Mouse (Mus musculus): ENCODE measurements around the gene Casp7. TPM values are rescaled to one million over a fixed set of nuclear protein-coding genes. Genes with fewer than 3 reads are reported as not detected.
A peak's percentile ranks its signal among the peaks of the same experiment; 100 is the strongest.

Gene Casp7
- polyA plus RNA-seq, 1 experiment from 2014 or later: 19.6 TPM

DNA sequence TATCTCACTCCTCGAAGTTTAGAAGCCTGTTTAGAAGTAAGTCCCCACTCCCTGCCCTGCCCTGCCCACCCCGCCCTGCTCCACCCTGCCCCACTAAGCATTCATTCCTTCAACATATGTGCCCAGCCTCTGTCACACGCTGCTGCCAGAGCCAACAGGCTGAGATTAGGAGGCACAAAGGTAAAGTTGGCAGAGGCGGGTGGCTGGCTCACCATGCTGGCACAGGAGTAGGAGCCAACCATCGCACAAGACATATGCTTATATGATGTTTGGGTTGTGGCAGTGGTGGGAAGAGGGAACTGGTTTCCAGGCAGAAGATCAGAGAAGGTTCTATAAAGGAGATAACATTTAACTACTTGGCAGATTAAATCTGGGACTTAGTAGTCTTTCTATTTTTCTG is 80.3 kb downstream of the Casp7 start:
- Histone ChIP-seq H3K27ac (ENCODE audit: low read depth, low read length) (no peak overlapping the region), H3K4me1 (replicated peaks; ENCODE audit: control insufficient read depth, insufficient read depth, low read length) (0 out of 2 replicates have a peak, but pooled peaks cover 2% of the 10 kb centered on the region), H3K27me3 (ENCODE audit: control insufficient read depth, insufficient read depth, low read length) (no peaks in the 10 kb centered on the region), H3K36me3 (ENCODE audit: control insufficient read depth, insufficient read depth, low read length) (no peaks in the 10 kb centered on the region), H3K4me3 (ENCODE audit: low read depth, low read length) (no peak overlapping the region), H3K9ac (ENCODE audit: low read length) (no peak overlapping the region), H3K4me2 (ENCODE audit: low read depth, low read length, severe bottlenecking) (no peak overlapping the region), H3K9me3 (ENCODE audit: control insufficient read depth, low read length) (no peaks in the 10 kb centered on the region)
- no peak for ATAC-seq (replicated peaks; ENCODE audit: low FRiP score)
- no peak for DNase-seq (ENCODE audit: low spot score)
- 83% methylated on average over 5 of the region's 5 CpGs for WGBS

DNA sequence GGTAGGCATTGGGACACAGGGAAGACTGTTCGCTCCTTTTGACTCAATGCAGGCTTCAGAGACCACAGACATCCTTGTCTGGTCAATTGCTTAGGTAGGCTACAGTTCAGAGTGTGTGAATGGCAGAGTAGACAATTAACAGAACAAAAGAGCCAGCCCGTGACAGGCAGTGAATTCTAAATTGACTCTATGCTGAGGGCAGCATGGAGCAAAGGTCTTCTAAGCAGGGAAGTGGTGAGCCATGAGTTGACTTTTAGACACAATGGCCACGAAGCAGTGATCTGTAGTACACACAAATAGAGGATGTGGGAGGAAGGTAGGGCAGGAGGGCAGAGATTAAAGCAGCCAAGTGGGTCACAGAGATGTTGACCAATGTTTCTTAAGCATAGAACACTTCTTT is 80.9 kb downstream of the Casp7 start:
- Histone ChIP-seq H3K36me3 (ENCODE audit: control insufficient read depth, insufficient read depth, low read length) (no peaks in the 10 kb centered on the region), H3K4me3 (ENCODE audit: low read depth, low read length) (no peak overlapping the region), H3K9me3 (ENCODE audit: control insufficient read depth, low read length) (no peaks in the 10 kb centered on the region), H3K27ac (ENCODE audit: low read depth, low read length) (no peak overlapping the region), H3K4me2 (ENCODE audit: low read depth, low read length, severe bottlenecking) (no peak overlapping the region), H3K27me3 (ENCODE audit: control insufficient read depth, insufficient read depth, low read length) (no peaks in the 10 kb centered on the region), H3K4me1 (replicated peaks; ENCODE audit: control insufficient read depth, insufficient read depth, low read length) (0 out of 2 replicates have a peak, but pooled peaks cover 2% of the 10 kb centered on the region), H3K9ac (ENCODE audit: low read length) (no peak overlapping the region)
- WGBS: 43% methylated on average over 3 of the region's 3 CpGs
- DNase-seq (ENCODE audit: low spot score) (no peak), ATAC-seq (replicated peaks; ENCODE audit: low FRiP score) (no peak)

DNA sequence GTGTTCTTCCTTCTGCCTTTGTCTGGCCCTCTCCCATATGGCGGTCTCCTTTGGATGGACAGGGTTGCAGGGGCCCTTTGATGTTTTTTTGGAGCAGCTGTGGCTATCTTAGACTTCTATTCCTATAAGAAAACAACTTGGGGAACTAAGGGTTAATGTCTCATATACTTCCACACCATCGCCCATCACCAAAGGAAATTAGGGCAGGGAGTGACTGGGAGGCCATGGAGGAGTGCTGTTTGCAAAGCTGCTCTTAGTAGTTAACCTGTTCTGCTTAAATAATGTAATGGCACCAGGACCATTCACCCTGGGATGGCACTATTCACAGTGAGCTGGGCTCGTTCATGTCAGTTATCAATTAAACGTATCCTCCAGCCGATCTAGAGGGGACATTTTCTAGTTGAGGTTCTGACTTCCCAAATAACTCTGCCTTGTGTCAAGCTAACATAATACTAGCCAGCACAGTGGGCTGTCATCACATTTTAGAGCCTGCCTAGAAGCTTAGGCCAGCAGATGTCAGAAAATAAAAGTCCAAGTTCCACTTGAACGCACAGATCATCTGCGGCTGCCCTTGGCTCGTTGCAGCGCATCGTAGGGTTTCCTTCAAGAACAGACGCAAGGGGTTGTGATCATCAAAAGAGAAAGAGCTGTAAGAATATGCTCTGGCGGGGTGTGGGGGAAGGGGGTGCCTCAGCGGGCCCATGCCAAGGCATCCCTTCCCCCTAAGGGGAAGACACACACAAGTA is 87.9 kb downstream of the Casp7 start:
- 0 out of 2 replicates have a peak overlapping the region, but pooled peaks have one; percentile 11 for H3K4me2 ChIP-seq (ENCODE audit: low read depth, low read length, severe bottlenecking)
- no peak for ATAC-seq (replicated peaks; ENCODE audit: low FRiP score)

DNA sequence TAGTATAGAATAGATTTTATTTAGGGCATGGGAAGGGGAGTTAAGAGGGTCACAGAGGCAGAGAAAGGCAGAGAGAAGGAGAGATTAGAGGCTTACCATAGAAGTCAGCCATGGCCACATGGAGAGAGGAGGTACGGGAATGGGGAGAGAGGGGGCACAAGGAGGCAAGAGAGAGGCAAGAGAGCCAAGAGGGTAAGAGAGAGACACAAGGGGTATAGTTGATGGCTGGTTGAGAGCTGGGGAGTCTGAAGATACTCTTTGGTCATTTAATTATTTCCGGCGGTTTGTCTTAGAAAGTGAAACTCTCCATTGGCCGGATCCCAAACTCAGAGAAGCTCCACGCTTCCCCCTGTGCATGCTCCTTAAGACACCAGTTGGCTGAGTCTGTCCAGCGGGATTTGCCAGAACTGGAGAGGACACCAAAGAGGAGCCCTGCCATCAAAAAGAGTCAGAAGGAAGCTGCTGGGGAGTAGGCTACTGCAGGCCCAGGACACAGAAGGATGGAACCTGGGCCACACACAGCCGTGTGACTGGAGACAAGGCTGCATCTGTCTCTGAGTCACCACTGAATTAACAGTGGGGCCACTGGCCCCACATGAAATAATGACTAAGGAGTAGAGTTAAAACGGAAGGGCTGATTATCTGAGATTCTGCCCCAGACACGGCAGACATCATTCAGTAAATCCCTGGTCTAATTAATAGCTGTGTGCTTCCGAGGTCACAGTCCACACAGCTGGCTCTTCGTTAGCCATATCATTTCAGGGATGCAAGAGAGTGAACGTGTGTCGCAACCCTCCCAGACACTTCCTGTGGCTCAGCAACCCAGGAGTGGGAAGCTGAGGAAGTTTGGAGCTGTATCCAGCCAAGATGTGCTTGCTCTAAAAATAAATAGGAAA is 88.7 kb downstream of the Casp7 start:
- DNase-seq (ENCODE audit: low spot score) (no peak), ATAC-seq (replicated peaks; ENCODE audit: low FRiP score) (no peak)
- Histone ChIP-seq H3K36me3 (ENCODE audit: control insufficient read depth, insufficient read depth, low read length) (no peaks in the 10 kb centered on the region), H3K4me2 (ENCODE audit: low read depth, low read length, severe bottlenecking) (0 out of 2 replicates have a peak overlapping the region, but pooled peaks have one; percentile 11), H3K4me1 (replicated peaks; ENCODE audit: control insufficient read depth, insufficient read depth, low read length) (peaks cover 19% of the 10 kb centered on the region), H3K4me3 (ENCODE audit: low read depth, low read length) (no peak overlapping the region), H3K27me3 (ENCODE audit: control insufficient read depth, insufficient read depth, low read length) (no peaks in the 10 kb centered on the region), H3K27ac (ENCODE audit: low read depth, low read length) (no peak overlapping the region), H3K9me3 (ENCODE audit: control insufficient read depth, low read length) (no peaks in the 10 kb centered on the region), H3K9ac (ENCODE audit: low read length) (no peak overlapping the region)
- WGBS: 38% methylated on average over 13 of the region's 13 CpGs

More for the DNA sequence above, 87.9 kb downstream of the Casp7 start:
- no peak for DNase-seq (ENCODE audit: low spot score)
- Histone ChIP-seq H3K4me1 (replicated peaks; ENCODE audit: control insufficient read depth, insufficient read depth, low read length) (peaks cover 19% of the 10 kb centered on the region), H3K9ac (ENCODE audit: low read length) (no peak overlapping the region), H3K27me3 (ENCODE audit: control insufficient read depth, insufficient read depth, low read length) (no peaks in the 10 kb centered on the region), H3K36me3 (ENCODE audit: control insufficient read depth, insufficient read depth, low read length) (no peaks in the 10 kb centered on the region), H3K27ac (ENCODE audit: low read depth, low read length) (no peak overlapping the region), H3K9me3 (ENCODE audit: control insufficient read depth, low read length) (no peaks in the 10 kb centered on the region), H3K4me3 (ENCODE audit: low read depth, low read length) (no peak overlapping the region)
- WGBS: 41% methylated on average over 13 of the region's 13 CpGs

DNA sequence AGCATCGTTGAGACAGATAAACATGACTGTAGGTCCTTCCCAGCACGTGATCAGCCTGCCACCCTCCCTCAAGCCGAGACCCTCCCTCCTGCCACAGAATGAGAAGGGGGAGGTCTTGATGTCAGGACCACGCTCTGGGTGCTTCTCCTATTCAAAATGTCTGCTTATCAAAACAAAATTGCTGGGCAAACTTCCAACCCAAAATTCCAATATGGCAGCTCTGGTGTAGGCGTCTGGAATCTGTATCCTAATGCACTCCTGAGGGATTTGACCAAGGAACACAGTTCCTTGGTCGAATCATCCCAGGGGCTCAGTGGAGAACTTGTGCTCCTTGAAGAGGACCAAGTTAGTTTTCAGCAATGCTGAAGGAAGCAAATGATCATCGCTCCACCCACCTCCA is 90.0 kb downstream of the Casp7 start:
- no peak for DNase-seq (ENCODE audit: low spot score)
- H3K9ac ChIP-seq (ENCODE audit: low read length): no peak overlapping the region

DNA sequence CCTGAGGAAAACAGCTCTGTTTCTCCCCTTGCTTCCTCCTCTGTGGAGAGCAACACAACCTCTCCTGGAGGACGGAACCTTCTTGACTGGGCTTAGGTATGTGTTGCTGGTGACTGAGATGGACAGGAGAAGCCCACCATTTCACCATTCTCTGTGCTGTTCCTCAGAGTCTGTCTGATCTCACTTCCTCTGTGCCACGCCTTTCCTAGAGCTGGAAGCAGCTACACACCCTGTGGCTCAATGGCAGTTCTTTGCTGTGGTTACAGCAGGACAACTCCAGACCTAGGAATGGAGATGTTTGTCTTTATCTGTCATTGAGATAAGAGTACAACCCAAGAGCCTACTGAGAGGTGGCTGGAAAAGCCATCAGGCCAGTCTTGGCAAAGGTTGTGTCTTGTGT is 90.4 kb downstream of the Casp7 start:
- WGBS: 96% methylated on average over 2 of the region's 2 CpGs
- ATAC-seq (replicated peaks; ENCODE audit: low FRiP score) (no peak), DNase-seq (ENCODE audit: low spot score) (no peak)
- H3K4me3 ChIP-seq (ENCODE audit: low read depth, low read length): no peak overlapping the region
- H3K9ac ChIP-seq (ENCODE audit: low read length): no peak overlapping the region
- H3K36me3 ChIP-seq (ENCODE audit: control insufficient read depth, insufficient read depth, low read length): no peaks in the 10 kb centered on the region
- H3K4me1 ChIP-seq (replicated peaks; ENCODE audit: control insufficient read depth, insufficient read depth, low read length): peaks cover 19% of the 10 kb centered on the region
- no peaks in the 10 kb centered on the region for H3K27me3 ChIP-seq (ENCODE audit: control insufficient read depth, insufficient read depth, low read length)
- H3K27ac ChIP-seq (ENCODE audit: low read depth, low read length): no peak overlapping the region
- no peak overlapping the region for H3K4me2 ChIP-seq (ENCODE audit: low read depth, low read length, severe bottlenecking)
- H3K9me3 ChIP-seq (ENCODE audit: control insufficient read depth, low read length): no peaks in the 10 kb centered on the region

More for the DNA sequence above, 90.0 kb downstream of the Casp7 start:
- Histone ChIP-seq H3K27ac (ENCODE audit: low read depth, low read length) (no peak overlapping the region), H3K4me3 (ENCODE audit: low read depth, low read length) (no peak overlapping the region), H3K36me3 (ENCODE audit: control insufficient read depth, insufficient read depth, low read length) (no peaks in the 10 kb centered on the region), H3K4me2 (ENCODE audit: low read depth, low read length, severe bottlenecking) (no peak overlapping the region), H3K9me3 (ENCODE audit: control insufficient read depth, low read length) (no peaks in the 10 kb centered on the region), H3K27me3 (ENCODE audit: control insufficient read depth, insufficient read depth, low read length) (no peaks in the 10 kb centered on the region), H3K4me1 (replicated peaks; ENCODE audit: control insufficient read depth, insufficient read depth, low read length) (peaks cover 19% of the 10 kb centered on the region)
- ATAC-seq (replicated peaks; ENCODE audit: low FRiP score): no peak
- 90% methylated on average over 7 of the region's 7 CpGs for WGBS

DNA sequence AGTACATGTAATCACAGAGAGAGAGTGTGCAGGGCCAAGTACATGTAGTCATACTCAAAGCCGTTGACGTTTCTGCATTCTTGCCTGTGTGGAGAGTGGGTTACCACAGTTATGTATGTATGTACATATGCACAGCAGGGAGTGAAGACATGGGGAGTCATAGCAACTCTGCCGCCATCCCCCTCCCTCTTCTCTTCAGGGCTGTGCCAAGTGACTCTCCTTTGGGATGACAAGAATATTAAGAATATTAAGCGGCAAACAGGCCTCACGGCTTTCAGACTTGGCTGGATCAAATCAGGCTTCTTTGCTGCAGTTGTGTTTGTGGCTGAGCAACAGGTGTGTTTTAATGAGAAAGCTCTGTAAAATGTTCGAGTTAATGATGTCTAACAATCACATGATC is 92.7 kb downstream of the Casp7 start:
- Histone ChIP-seq H3K27ac (ENCODE audit: low read depth, low read length) (no peak overlapping the region), H3K9me3 (ENCODE audit: control insufficient read depth, low read length) (no peaks in the 10 kb centered on the region), H3K36me3 (ENCODE audit: control insufficient read depth, insufficient read depth, low read length) (no peaks in the 10 kb centered on the region), H3K4me2 (ENCODE audit: low read depth, low read length, severe bottlenecking) (no peak overlapping the region), H3K27me3 (ENCODE audit: control insufficient read depth, insufficient read depth, low read length) (no peaks in the 10 kb centered on the region), H3K9ac (ENCODE audit: low read length) (no peak overlapping the region), H3K4me1 (replicated peaks; ENCODE audit: control insufficient read depth, insufficient read depth, low read length) (peaks cover 16% of the 10 kb centered on the region), H3K4me3 (ENCODE audit: low read depth, low read length) (no peak overlapping the region)
- no peak for ATAC-seq (replicated peaks; ENCODE audit: low FRiP score)
- 89% methylated on average over 6 of the region's 6 CpGs for WGBS
- DNase-seq (ENCODE audit: low spot score): no peak
